In genomic region chr11:32551056-32551455, GRCm38 (mm10) we compare ENCODE assay signal across 31 mouse cellular contexts. TPM values are rescaled to one million over a fixed set of nuclear protein-coding genes. Genes with fewer than 3 reads are reported as not detected.
DNase-seq lines count a peak whose midpoint lies in the region; ATAC-seq and TF ChIP-seq lines count a peak whose summit lies in the region.
"Had no signal": no experiment of that assay in that cellular context is flagged by ENCODE, and none has a peak within 500 bp of the region (broad histone marks: within the 10 kb centered on the region; RNA-seq: fewer than 3 reads in every experiment).

No protein-coding gene starts in this region.

- no peak for TF ChIP-seq CTCF in heart, adult 2 months (IDR thresholded peaks at IDR 0.05)

- peaks cover 9% of the 10 kb centered on the region; the same call in 1 of the 2 replicates for H3K36me3 ChIP-seq in heart, adult 2 months (ENCODE audit: control insufficient read depth, insufficient read depth, low read length)
- H3K36me3 ChIP-seq in megakaryocyte, embryonic 14.5 days (replicated peaks; ENCODE audit: low read length): peaks cover 94% of the 10 kb centered on the region
- no peaks in the 10 kb centered on the region for H3K36me3 ChIP-seq in embryonic facial prominence, embryonic 14.5 days (ENCODE audit: control insufficient read depth, insufficient read depth, low read length)
- H3K36me3 ChIP-seq in limb, embryonic 13.5 days: no peaks in the 10 kb centered on the region
- H3K36me3 ChIP-seq: intestine, embryonic 15.5 days; midbrain, embryonic 12.5 days had no signal

- no peak for ATAC-seq in megakaryocyte, adult 5-6 weeks (ENCODE audit: poor library complexity, severe bottlenecking)
- no peak for ATAC-seq in embryonic facial prominence, embryonic 14.5 days (ENCODE audit: low read depth)
- ATAC-seq in limb, embryonic 13.5 days (ENCODE audit: low FRiP score, low read depth): no peak
- ATAC-seq: CD4-positive, CD25-positive, alpha-beta regulatory T cell, adult 4 months; liver, embryonic 12.5 days had no signal

- H3K9me3 ChIP-seq in megakaryocyte, embryonic 14.5 days: no peaks in the 10 kb centered on the region
- H3K9me3 ChIP-seq in embryonic facial prominence, embryonic 14.5 days (ENCODE audit: control insufficient read depth, low read length): no peaks in the 10 kb centered on the region
- no peaks in the 10 kb centered on the region for H3K9me3 ChIP-seq in limb, embryonic 13.5 days
- H3K9me3 ChIP-seq: intestine, embryonic 15.5 days; liver, embryonic 12.5 days; midbrain, embryonic 12.5 days had no signal

- H3K9ac ChIP-seq in heart, adult 2 months (ENCODE audit: low read depth, low read length): no peak overlapping the region
- H3K9ac ChIP-seq in embryonic facial prominence, embryonic 14.5 days (ENCODE audit: low read depth, low read length): no peak overlapping the region
- no peak overlapping the region for H3K9ac ChIP-seq in limb, embryonic 13.5 days
- H3K9ac ChIP-seq: intestine, embryonic 15.5 days; midbrain, embryonic 12.5 days had no signal

- DNase-seq in heart, adult 2 months: no peak
- DNase-seq in heart, postnatal 36 days: no peak
- no peak for DNase-seq in embryonic facial prominence, embryonic 14.5 days (ENCODE audit: low spot score)
- no peak for DNase-seq in kidney, postnatal 4 days
- DNase-seq in layer of hippocampus, adult 11-12 months (ENCODE audit: low spot score): no peak
- DNase-seq: adrenal gland, postnatal 25 days; cerebellum, adult 18-20 months; gastrocnemius, postnatal 36 days; kidney, adult 2 months; layer of hippocampus, adult 9-11 months; lung, adult 2 months; lung, postnatal 14 days; right cerebral cortex, postnatal 25 days; spleen, adult 18-20 months; thymus, adult 2 months; thymus, postnatal 4 days had no signal

- WGBS in heart, adult 2 months: 95% methylated on average over 4 of the region's 4 CpGs
- WGBS in embryonic facial prominence, embryonic 14.5 days: 82% methylated on average over 4 of the region's 4 CpGs
- 89% methylated on average over 4 of the region's 4 CpGs for WGBS in limb, embryonic 13.5 days

- no peak overlapping the region for H3K4me2 ChIP-seq in embryonic facial prominence, embryonic 14.5 days (ENCODE audit: low read depth, low read length)
- H3K4me2 ChIP-seq in limb, embryonic 13.5 days (replicated peaks): no peak overlapping the region
- H3K4me2 ChIP-seq: intestine, embryonic 15.5 days; liver, embryonic 12.5 days; midbrain, embryonic 12.5 days had no signal

- no peaks in the 10 kb centered on the region for H3K79me2 ChIP-seq in heart, adult 2 months (replicated peaks; ENCODE audit: control insufficient read depth, insufficient read depth, low read length)

- TF ChIP-seq POLR2A in heart, adult 2 months (IDR thresholded peaks at IDR 0.05; ENCODE audit: insufficient read depth, low read depth, low read length): no peak

- H3K4me1 ChIP-seq in heart, adult 2 months (ENCODE audit: control insufficient read depth, insufficient read depth, low read length): peaks cover 56% of the 10 kb centered on the region
- H3K4me1 ChIP-seq in megakaryocyte, embryonic 14.5 days: peaks cover 96% of the 10 kb centered on the region
- H3K4me1 ChIP-seq in embryonic facial prominence, embryonic 14.5 days (ENCODE audit: control insufficient read depth, insufficient read depth, low read length): peaks cover 37% of the 10 kb centered on the region
- peaks cover 56% of the 10 kb centered on the region for H3K4me1 ChIP-seq in limb, embryonic 13.5 days

- H3K27me3 ChIP-seq in heart, adult 2 months (ENCODE audit: control insufficient read depth, insufficient read depth, low read length): no peaks in the 10 kb centered on the region
- H3K27me3 ChIP-seq in megakaryocyte, embryonic 14.5 days (replicated peaks): no peaks in the 10 kb centered on the region
- H3K27me3 ChIP-seq in embryonic facial prominence, embryonic 14.5 days (replicated peaks; ENCODE audit: control insufficient read depth, insufficient read depth, low read length): no peaks in the 10 kb centered on the region
- H3K27me3 ChIP-seq in limb, embryonic 13.5 days: no peaks in the 10 kb centered on the region
- H3K27me3 ChIP-seq: intestine, embryonic 15.5 days; liver, embryonic 12.5 days; midbrain, embryonic 12.5 days had no signal

- intact Hi-C loops in heart, adult 2 months (cut with DNase I): no loop called here
- intact Hi-C loops in heart, postnatal 36 days (cut with DNase I): no loop called here

- H3K4me3 ChIP-seq in heart, adult 2 months: no peak overlapping the region
- peak overlapping the region; percentile 19 for H3K4me3 ChIP-seq in megakaryocyte, embryonic 14.5 days (replicated peaks)
- H3K4me3 ChIP-seq in embryonic facial prominence, embryonic 14.5 days (ENCODE audit: low read depth, low read length): no peak overlapping the region
- H3K4me3 ChIP-seq in limb, embryonic 13.5 days: no peak overlapping the region
- H3K4me3 ChIP-seq: intestine, embryonic 15.5 days; liver, embryonic 12.5 days; midbrain, embryonic 12.5 days had no signal

- peak overlapping the region; percentile 67 for H3K27ac ChIP-seq in heart, adult 2 months
- peak overlapping the region; percentile 78; the same call in 1 of the 2 replicates for H3K27ac ChIP-seq in embryonic facial prominence, embryonic 14.5 days (replicated peaks; ENCODE audit: low read depth, low read length)
- H3K27ac ChIP-seq in limb, embryonic 13.5 days: peak overlapping the region; percentile 55; the same call in 1 of the 2 replicates
- H3K27ac ChIP-seq: intestine, embryonic 15.5 days; kidney, postnatal 0 days; liver, embryonic 12.5 days; midbrain, embryonic 12.5 days had no signal

- TF ChIP-seq EP300 in heart, adult 2 months (IDR thresholded peaks at IDR 0.05; ENCODE audit: insufficient read depth, low read depth, low read length): no peak

RNA-seq across cellular contexts. Expression of gene Stk10, which starts 18.0 kb away (rescaled TPM):
- 10 to 100 TPM in 1 of 2 experiments, 1 to 10 TPM in 1; 9.2 to 10.1 TPM for total RNA-seq in heart, adult 2 months (2021)
- 8.4 and 9.8 TPM in 2 replicates for polyA plus RNA-seq in heart, adult 2 months (2012; rRNA removed)
- 1 to 10 TPM; 8.9 to 9.7 TPM for total RNA-seq in heart, postnatal 36 days (2021)
- 21.6 and 28.3 TPM in 2 replicates for polyA plus RNA-seq in megakaryocyte, embryonic 14.5 days (2012; ENCODE audit: insufficient read depth, low replicate concordance)
- 88.8 and 98.5 TPM in 2 replicates for total RNA-seq in megakaryocyte, adult 5-6 weeks (2015)
- total RNA-seq in megakaryocyte, adult 5-6 weeks (2017): 115 and 125 TPM in 2 replicates
- 2.8 and 2.9 TPM in 2 replicates for polyA plus RNA-seq in embryonic facial prominence, embryonic 14.5 days (2014; fragmentation: Nextera tagmentation; extraction: Ambion mirVana)
- 2.6 and 3.1 TPM in 2 replicates for polyA plus RNA-seq in limb, embryonic 13.5 days (2015; fragmentation: Nextera tagmentation; extraction: Ambion mirVana)

RNA-seq across cellular contexts. Expression of gene Efcab9, which starts 19.2 kb away (rescaled TPM):
- total RNA-seq in heart, adult 2 months (2021): not detected
- not detected in 2 replicates for polyA plus RNA-seq in heart, adult 2 months (2012; rRNA removed)
- under 1 TPM in 1 of 2 experiments, not detected in 1; 0.41 TPM for total RNA-seq in heart, postnatal 36 days (2021)
- 0.38 TPM in 1 of 2 replicates, not detected in the other for polyA plus RNA-seq in megakaryocyte, embryonic 14.5 days (2012; ENCODE audit: insufficient read depth, low replicate concordance)
- 0.20 and 2.2 TPM in 2 replicates for total RNA-seq in megakaryocyte, adult 5-6 weeks (2015)
- 1.6 and 2.0 TPM in 2 replicates for total RNA-seq in megakaryocyte, adult 5-6 weeks (2017)
- 0.31 TPM in 1 of 2 replicates, not detected in the other for polyA plus RNA-seq in embryonic facial prominence, embryonic 14.5 days (2014; fragmentation: Nextera tagmentation; extraction: Ambion mirVana)
- polyA plus RNA-seq in limb, embryonic 13.5 days (2015; fragmentation: Nextera tagmentation; extraction: Ambion mirVana): 0.45 TPM in 1 of 2 replicates, not detected in the other
- total RNA-seq: common myeloid progenitor, adult 5-6 weeks; heart, adult 8-10 months; hindbrain, postnatal 0 days; left cerebral cortex, postnatal 10 days had no signal
- polyA plus RNA-seq: forebrain, embryonic 14.5 days; hindbrain, postnatal 0 days; kidney, adult 2 months; large intestine, adult 2 months; limb, embryonic 11.5 days; lung, adult 2 months had no signal
